23 mouse cellular contexts compared by ENCODE assay signal in the genomic region with DNA sequence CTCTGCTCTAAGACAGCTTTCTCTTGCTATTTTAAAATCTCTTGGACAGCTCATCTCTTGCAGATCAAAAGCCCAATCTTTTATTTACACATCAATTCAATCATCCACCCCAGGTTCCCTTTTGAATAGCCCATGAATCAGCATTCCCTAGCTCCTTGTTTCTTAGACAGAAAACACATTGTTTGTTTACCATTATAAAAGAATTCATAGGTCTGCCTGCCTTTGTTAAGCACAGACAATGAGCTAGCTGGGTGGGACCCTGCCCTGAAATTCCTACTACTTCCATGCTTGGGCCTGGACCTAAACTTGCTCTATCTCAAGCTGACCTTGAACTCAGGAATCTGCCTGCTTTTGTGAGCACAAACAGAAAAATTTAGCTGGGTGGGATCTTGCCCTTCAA.
DNase-seq lines count a peak whose midpoint lies in the region; ATAC-seq and TF ChIP-seq lines count a peak whose summit lies in the region.
"Had no signal": no experiment of that assay in that cellular context is flagged by ENCODE, and none has a peak within 500 bp of the region (broad histone marks: within the 10 kb centered on the region; RNA-seq: fewer than 3 reads in every experiment).

No protein-coding gene starts in this region.

- H3K9me3 ChIP-seq in ES-Bruce4 (replicated peaks; ENCODE audit: control insufficient read depth, insufficient read depth, low read length, poor library complexity, severe bottlenecking) (peaks cover 10% of the 10 kb centered on the region; the same call in 1 of the 2 replicates), ES-E14 (ENCODE audit: control insufficient read depth, insufficient read depth, low read depth, low read length) (no peaks in the 10 kb centered on the region)
- H3K9me3 ChIP-seq in midbrain, embryonic 15.5 days = no peaks in the 10 kb centered on the region
- H3K9me3 ChIP-seq: embryonic facial prominence, embryonic 10.5 days; embryonic facial prominence, embryonic 12.5 days; forebrain, embryonic 13.5 days; forebrain, embryonic 15.5 days had no signal

- no peak overlapping the region for H3K4me3 ChIP-seq in ES-Bruce4 (ENCODE audit: low read depth, low read length)
- H3K4me3 ChIP-seq in ES-E14 (ENCODE audit: insufficient read depth in 1 of 2, low read depth in 1 of 2, low read length in 2 of 2, poor library complexity in 1 of 2, severe bottlenecking in 1 of 2) = no peak overlapping the region
- H3K4me3 ChIP-seq in midbrain, embryonic 15.5 days = no peak overlapping the region
- H3K4me3 ChIP-seq: embryonic facial prominence, embryonic 10.5 days; embryonic facial prominence, embryonic 12.5 days; forebrain, embryonic 13.5 days; forebrain, embryonic 15.5 days had no signal

- no peaks in the 10 kb centered on the region for H3K4me1 ChIP-seq in ES-Bruce4 (ENCODE audit: control insufficient read depth, insufficient read depth, low read length)
- no peaks in the 10 kb centered on the region for H3K4me1 ChIP-seq in ES-E14 (ENCODE audit: control insufficient read depth in 2 of 2, insufficient read depth in 2 of 2, low read length in 2 of 2, poor library complexity in 1 of 2)
- H3K4me1 ChIP-seq in midbrain, embryonic 15.5 days = no peaks in the 10 kb centered on the region
- H3K4me1 ChIP-seq: embryonic facial prominence, embryonic 10.5 days; embryonic facial prominence, embryonic 12.5 days; forebrain, embryonic 13.5 days; forebrain, embryonic 15.5 days had no signal

- no peak for TF ChIP-seq CTCF in ES-Bruce4 (IDR thresholded peaks at IDR 0.05; ENCODE audit: low read depth, low read length)

- in situ Hi-C loops in ES-E14 (cut with MboI; ENCODE audit: low sequenced_read_pairs in 2 of 2, unreplicated experiment in 2 of 2) = no loop called here

- TF ChIP-seq EP300 in ES-Bruce4 (IDR thresholded peaks at IDR 0.05; ENCODE audit: insufficient read depth, low read depth, low read length) = peak; percentile 87

- TF ChIP-seq POLR2A in ES-Bruce4 (IDR thresholded peaks at IDR 0.05; ENCODE audit: insufficient read depth, low read length) = no peak

- DNase-seq in ES-E14 (ENCODE audit: low read depth, low spot score) = peak; percentile 61
- DNase-seq in WW6 (ENCODE audit: low read depth, low spot score) = peak; percentile 45
- DNase-seq in left cerebral cortex, adult 11 months (ENCODE audit: low spot score) = no peak
- no peak for DNase-seq in ovary, adult 18-20 months (ENCODE audit: low spot score)
- DNase-seq: adrenal gland, adult 8-10 months; adrenal gland, postnatal 14 days; adrenal gland, postnatal 36 days; B cell, adult 2 months; cerebellum, adult 11-12 months; cerebellum, adult 2 months; cerebellum, adult 9-10 months; cerebellum, postnatal 10 days; cerebellum, postnatal 25 days; forebrain, postnatal 0 days had no signal

- H3K36me3 ChIP-seq in ES-Bruce4 (ENCODE audit: control insufficient read depth, insufficient read depth, low read length, poor library complexity, severe bottlenecking) (no peaks in the 10 kb centered on the region; the same call in 1 of the 2 replicates), ES-E14 (ENCODE audit: control insufficient read depth, insufficient read depth, low read length, poor library complexity, severe bottlenecking) (no peaks in the 10 kb centered on the region)
- H3K36me3 ChIP-seq in midbrain, embryonic 15.5 days (replicated peaks) = no peaks in the 10 kb centered on the region
- H3K36me3 ChIP-seq: embryonic facial prominence, embryonic 10.5 days; embryonic facial prominence, embryonic 12.5 days; forebrain, embryonic 15.5 days had no signal

- no peak for ATAC-seq in midbrain, embryonic 15.5 days (replicated peaks)
- ATAC-seq: activated CD4-positive, CD25-positive, alpha-beta regulatory T cell, adult 4 months; CD4-positive, CD25-positive, alpha-beta regulatory T cell, adult 4 months; forebrain, embryonic 13.5 days; forebrain, embryonic 15.5 days; forebrain, postnatal 0 days had no signal

- H3K27me3 ChIP-seq in ES-Bruce4 (ENCODE audit: control insufficient read depth, insufficient read depth, low read length, poor library complexity, severe bottlenecking) = no peaks in the 10 kb centered on the region
- H3K27me3 ChIP-seq in midbrain, embryonic 15.5 days (replicated peaks) = no peaks in the 10 kb centered on the region
- H3K27me3 ChIP-seq: CH12.LX; embryonic facial prominence, embryonic 12.5 days; forebrain, embryonic 13.5 days; forebrain, embryonic 15.5 days had no signal

- no peak overlapping the region for H3K4me2 ChIP-seq in midbrain, embryonic 15.5 days
- H3K4me2 ChIP-seq: embryonic facial prominence, embryonic 12.5 days; forebrain, embryonic 13.5 days; forebrain, embryonic 15.5 days had no signal

- H3K9ac ChIP-seq in ES-Bruce4 (ENCODE audit: low read depth, poor library complexity, severe bottlenecking) (no peak overlapping the region), ES-E14 (ENCODE audit: insufficient read depth, low read depth, low read length, poor library complexity, severe bottlenecking) (no peak overlapping the region)
- no peak overlapping the region for H3K9ac ChIP-seq in midbrain, embryonic 15.5 days
- H3K9ac ChIP-seq: embryonic facial prominence, embryonic 12.5 days; forebrain, embryonic 13.5 days; forebrain, embryonic 15.5 days; forebrain, postnatal 0 days had no signal

- H3K27ac ChIP-seq in ES-Bruce4 (ENCODE audit: insufficient read depth, low read length) = peak overlapping the region; percentile 96
- peak overlapping the region; percentile 62; the same call in 1 of the 2 replicates for H3K27ac ChIP-seq in ES-E14 (ENCODE audit: insufficient read depth, low read depth, low read length, poor library complexity, severe bottlenecking)
- no peak overlapping the region for H3K27ac ChIP-seq in midbrain, embryonic 15.5 days
- H3K27ac ChIP-seq: embryonic facial prominence, embryonic 10.5 days; embryonic facial prominence, embryonic 12.5 days; forebrain, embryonic 13.5 days; forebrain, embryonic 15.5 days had no signal

TF ChIP-seq in ES-E14, 5 proteins besides CTCF, POLR2A, EP300 and RAD21:
- TF ChIP-seq HCFC1 (IDR thresholded peaks at IDR 0.05; ENCODE audit: borderline replicate concordance, insufficient read depth, low read length) = no peak
- no peak for TF ChIP-seq ZC3H11A (IDR thresholded peaks at IDR 0.05; ENCODE audit: borderline replicate concordance, low read depth, low read length)
- TF ChIP-seq ZNF384 (IDR thresholded peaks at IDR 0.05; ENCODE audit: low read depth, low read length) = no peak
- TF ChIP-seq CHD2 (IDR thresholded peaks at IDR 0.05; ENCODE audit: low read depth, low read length) = 0 out of 2 replicates have a peak, but pooled peaks have one; percentile 36
- TF ChIP-seq MAFK (IDR thresholded peaks at IDR 0.05; ENCODE audit: insufficient read depth, low read depth, low read length) = peak; percentile 80

Comparison
In these comparisons a context has a peak if more than half of its experiments do, and no peak if none do; other contexts are left out.
1. DNase-seq: peak in ES-E14 (single experiment) and WW6 (single experiment); none in left cerebral cortex, adult 11 months (single experiment) and ovary, adult 18-20 months (single experiment).